Mouse (Mus musculus): ENCODE measurements around the gene Gatad2b.

Gatad2b gene

DNA sequence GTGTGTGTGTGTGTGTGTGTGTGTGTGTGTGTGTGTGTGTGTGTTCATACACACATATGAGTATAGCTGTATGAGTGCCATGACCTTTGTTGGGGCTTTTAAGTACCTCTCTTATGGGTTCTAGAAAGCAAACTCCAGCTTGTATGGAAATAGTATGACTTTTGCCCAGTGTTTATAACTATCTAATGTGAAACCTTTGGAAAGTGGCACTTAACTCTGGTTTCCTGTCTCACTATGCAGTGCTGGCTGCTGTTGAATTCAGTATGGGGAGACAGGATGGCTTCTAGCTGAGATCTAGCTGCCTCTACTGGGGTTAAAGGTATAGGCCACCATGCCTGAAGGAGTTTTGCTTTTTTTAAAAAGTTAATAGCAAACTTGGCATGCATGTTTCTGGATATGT is 16.6 kb downstream of the Gatad2b start:
- CTCF ChIA-PET = no interaction called here

DNA sequence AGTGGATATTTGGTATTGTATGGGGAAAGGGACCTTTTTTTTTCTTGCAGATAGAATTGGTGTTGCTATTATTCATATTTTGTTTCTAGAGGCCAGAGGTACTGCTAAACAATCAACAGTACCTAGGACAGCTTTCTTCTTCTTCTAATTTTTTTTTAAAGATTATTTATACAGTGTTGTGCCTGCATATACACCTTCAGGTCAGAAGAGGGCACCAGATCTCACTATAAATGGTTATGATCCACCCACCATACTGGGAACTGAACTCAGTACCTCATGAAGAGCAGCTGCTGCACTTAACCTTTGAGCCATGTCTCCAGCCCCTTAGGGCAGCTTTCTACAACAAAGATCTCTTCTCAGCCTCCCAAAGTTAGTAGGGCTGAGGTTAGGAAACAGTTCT is 20.4 kb downstream of the Gatad2b start:
- CTCF ChIA-PET = interaction anchor here (0.5 kb wide), 1 partner anchor 8 kb away, joined by 4 read pairs; no protein-coding TSS in a partner anchor

DNA sequence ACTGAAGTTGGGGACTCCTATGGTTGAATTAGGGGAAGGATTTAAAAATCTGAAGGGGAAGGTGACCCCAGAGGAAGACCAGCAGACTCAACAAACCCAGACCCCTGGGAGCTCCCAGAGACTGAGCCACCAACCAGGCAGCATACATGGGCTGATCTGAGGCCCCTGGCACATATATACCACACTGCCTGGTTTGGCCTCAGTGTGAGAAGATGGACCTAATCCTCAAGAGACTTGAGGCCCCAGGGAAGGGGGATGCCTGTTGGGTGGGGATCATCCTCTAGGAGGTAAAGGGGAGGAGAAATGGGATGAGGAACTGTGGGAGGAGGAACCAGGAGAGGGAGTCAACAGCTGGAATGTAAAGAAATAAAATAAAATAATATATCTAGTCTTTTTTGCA is 21.3 kb downstream of the Gatad2b start:
- CTCF ChIA-PET = interaction anchor here (0.8 kb wide), 1 partner anchor 27 kb away, joined by 3 read pairs; no protein-coding TSS in a partner anchor

DNA sequence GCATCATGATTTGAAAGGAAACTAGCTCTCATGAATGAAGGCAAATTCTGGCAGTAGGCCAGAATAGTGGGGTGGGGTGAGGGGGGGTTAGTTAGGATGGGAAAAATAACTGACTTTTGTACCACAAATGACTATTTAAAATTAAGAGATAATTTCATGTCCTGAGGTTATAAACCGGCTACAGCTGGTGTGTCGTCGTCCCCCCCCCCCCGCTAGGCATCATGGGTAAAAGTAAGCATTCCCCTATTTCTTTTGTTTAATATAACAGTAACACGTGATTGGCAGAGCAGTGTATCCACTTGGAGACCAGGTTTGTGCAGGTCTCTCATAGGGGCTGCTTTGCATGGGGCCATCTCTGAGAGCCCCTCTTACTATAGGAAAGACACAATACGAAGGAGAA is 29.3 kb downstream of the Gatad2b start:
- CTCF ChIA-PET = interaction anchor here (0.7 kb wide), 1 partner anchor 23 kb away, joined by 3 read pairs; no protein-coding TSS in a partner anchor

DNA sequence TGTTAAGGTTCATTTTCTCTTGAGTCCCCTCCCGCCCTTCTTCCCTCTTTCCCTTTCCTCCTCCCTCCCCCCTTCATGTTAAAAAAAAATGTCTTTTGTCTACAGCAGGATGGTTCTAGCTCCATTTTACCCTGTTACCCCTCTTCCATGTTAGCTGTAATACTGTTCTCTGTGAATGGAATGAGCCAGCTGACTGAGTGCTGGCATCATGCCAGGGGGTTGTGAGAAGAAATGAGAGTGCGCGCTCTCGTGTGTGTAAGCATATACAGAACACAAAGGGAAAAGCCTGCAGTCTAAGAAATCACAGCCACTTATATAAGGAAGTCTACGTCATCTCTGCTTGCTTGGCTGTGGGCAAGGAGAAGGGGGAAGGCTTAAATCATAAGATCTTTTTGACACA is 30.1 kb downstream of the Gatad2b start:
- CTCF ChIA-PET = no interaction called here

DNA sequence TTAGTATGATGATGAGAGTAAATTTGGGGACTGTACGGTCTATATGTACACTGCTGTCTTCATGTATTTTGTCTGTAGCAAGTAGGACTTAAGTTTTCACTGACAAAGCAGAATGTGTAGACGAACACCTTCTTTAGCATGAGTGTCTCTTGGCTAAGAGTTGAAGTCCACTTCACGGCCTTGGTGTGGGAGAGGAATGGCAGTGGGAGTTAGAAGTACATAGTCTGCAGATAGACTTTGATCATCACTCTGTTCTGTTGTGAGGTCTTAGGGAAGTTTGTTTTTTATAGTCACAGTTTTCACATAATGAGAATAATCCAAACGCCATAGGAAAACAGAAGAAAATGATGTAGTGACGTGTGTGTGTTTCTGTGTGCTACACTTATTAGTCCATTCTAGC is 39.5 kb downstream of the Gatad2b start:
- CTCF ChIA-PET = interaction anchor here (0.6 kb wide), 1 partner anchor 11 kb away, joined by 3 read pairs; no protein-coding TSS in a partner anchor

DNA sequence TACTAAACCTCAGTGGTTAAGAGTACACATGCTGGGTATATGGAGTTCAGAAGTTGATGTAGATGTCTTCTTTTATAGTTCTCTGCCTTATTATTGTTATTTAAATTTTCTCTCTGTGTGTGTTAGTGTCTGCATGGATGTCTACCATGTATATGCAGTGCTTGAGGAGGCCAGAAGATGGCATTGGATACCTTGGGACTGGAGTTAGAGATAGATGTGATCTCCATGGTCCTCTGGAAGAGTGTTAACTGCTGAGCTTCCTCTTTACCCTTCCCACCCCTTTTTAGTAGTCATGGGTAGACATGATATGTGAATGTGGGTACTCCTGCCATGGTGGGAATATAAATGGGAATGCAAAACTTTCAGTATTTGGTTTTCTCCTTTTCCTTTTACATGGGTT is 42.5 kb downstream of the Gatad2b start:
- CTCF ChIA-PET = no interaction called here

DNA sequence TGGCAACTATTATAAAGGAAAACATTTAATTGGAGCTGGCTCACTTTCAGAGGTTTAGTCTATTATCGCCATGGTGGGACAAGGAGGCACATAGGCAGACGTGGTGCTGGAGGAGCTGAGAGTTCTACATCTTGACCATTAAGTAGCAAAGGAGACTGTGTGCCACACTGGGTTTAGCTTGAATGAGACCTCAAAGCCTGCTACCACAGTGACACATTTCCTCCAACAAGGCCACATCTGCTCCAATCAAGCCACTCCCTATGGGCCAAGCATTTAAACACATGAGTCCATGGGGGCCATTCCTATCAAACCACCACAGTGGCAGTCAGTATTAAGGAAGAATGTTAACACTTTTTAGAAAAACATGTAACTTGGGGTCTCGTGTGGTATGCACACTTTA is 45.2 kb downstream of the Gatad2b start:
- CTCF ChIA-PET = no interaction called here

DNA sequence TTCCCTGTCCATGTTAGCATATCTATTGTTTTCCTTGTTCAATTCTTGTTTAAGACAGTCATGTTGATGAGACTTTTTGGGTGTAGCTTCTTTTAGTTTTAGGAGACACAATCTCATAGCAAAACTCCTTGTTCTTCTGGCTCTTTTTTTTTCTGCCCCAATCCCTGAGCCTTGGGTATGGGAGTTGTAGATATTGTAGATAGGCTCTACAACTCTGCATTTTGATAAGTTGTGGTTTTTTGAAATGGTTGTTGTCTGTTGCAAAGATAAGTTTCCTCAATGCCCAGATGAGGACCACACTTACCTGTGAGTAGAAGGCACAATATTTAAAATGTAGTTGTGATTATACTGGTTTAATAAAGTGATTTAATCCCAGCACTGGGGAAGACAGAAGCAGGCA is 47.2 kb downstream of the Gatad2b start:
- CTCF ChIA-PET = no interaction called here

DNA sequence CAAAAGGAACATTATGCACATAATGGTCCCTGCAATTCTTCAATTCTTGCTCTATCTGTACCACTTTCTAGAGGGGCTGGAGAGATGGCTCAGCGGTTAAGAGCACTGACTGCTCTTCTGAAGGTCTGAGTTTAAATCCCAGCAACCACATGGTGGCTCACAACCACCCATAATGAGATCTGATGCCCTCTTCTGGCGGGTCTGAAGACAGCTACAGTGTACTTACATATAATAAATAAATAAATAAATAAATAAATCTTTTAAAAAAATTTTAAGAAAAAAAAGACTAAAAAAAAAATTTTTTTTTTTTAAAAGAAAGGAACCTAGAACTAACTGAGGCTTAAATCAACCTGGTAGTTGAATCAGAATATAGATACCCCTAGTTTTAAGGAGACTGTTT is 49.9 kb downstream of the Gatad2b start:
- CTCF ChIA-PET = interaction anchor here (0.6 to 0.7 kb wide), 2 partner anchors 41 to 65 kb away, joined by 3 read pairs; no protein-coding TSS in a partner anchor

DNA sequence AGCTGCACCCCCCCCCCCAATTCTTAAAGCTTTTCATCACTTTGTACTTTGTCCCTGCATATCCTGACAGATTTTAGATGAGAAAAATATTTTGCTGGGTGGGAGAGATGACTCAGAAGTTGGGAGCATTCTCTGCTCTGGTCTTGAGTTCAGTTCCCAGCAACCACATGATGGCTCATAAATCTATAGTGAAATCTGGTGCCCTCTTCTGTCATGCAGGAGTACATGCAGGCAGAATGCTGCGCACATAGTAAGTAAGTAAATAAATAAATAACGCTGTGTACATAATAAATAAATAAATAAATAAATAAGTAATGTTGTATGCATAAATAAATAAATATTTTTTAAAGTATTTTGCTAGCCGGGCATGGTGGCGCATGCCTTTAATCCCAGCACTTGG is 54.9 kb downstream of the Gatad2b start:
- CTCF ChIA-PET = interaction anchor here (0.7 kb wide), 2 partner anchors 17 to 1122 kb away, joined by 3 to 7 read pairs; no protein-coding TSS in a partner anchor

DNA sequence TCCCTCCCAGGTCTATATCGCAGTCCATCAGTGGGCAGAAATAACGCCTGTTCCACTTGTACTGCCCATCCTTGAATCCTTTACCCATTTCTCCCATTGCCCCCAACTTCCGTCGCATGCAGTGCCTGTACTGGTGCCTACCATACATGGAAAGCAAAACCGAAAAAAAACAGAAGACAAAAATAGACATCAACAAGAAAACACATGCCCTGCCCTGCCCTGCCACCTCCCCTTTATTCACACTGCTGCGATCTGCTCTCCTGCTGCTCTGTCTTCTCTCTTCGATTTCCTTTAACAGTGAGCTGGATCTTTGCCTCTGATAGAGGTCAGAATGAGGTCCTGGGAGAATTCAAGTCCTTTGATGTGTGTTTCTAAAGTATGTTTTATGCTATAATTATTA is 65.0 kb downstream of the Gatad2b start:
- CTCF ChIA-PET = interaction anchor here (0.7 kb wide), 1 partner anchor 123 kb away, joined by 4 read pairs; no protein-coding TSS in a partner anchor

DNA sequence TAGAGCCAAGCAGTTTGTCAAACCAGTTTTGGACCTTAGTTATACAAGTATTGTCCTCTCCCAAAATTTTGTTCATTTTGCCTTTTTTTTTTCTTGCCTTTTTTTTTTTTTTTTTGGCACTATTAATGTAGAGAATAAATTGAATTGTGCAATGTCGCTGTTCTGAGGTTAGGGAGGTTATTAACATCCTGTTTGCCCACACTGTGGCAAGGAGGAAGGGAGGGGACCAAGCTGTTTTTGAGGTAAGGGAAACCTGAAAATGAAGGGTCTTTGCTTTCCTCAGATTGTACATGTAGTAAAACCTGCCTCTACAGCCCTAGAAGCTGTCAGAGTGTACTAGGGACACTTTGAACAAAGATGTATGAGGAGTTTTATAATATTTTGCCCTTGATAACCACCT is 66.3 kb downstream of the Gatad2b start:
- CTCF ChIA-PET = interaction anchor here (0.7 kb wide), 1 partner anchor 1356 kb away, joined by 4 read pairs; no protein-coding TSS in a partner anchor

DNA sequence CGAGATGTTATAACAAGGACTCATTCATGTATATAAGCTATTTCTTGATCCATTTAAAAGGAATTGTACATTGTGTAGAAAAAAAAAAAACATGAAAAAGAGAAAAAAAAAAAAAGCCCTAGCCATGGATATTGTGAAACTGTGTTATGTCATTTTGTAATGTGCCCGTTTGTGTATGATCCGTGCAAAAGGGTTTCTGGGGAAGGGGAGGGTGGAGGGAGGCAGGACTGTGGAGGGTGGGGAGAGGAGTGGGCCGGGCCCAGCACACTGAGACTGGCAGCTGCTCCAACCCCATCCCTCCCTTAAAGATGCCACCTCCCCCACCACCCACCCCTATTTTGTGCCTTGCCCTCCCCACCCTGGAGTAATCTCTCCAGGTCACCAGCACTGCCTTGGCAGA is 68.5 kb downstream of the Gatad2b start:
- CTCF ChIA-PET = interaction anchor here (0.6 to 0.7 kb wide), 2 partner anchors 19 to 31 kb away, joined by 3 to 26 read pairs; no protein-coding TSS in a partner anchor

DNA sequence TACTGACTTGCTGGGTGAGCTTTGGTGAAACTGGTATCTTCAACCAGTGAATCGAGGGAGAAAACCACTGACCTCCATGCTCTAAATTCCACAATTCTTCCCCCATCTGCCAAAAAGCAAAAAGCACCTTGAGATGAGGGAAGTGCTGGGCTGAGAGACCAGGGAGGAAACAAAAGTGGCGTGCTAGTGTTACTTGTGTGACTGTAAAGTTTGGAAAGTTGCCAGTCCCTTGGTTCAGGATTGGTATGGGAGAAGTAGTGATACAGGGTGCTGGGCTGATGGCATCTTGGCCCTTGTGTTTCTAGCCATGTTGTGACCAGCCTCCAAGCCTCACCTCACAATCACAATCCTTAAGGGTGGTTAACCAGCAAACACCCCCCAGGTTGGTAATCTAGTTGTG is 69.4 kb downstream of the Gatad2b start:
- CTCF ChIA-PET = no interaction called here

DNA sequence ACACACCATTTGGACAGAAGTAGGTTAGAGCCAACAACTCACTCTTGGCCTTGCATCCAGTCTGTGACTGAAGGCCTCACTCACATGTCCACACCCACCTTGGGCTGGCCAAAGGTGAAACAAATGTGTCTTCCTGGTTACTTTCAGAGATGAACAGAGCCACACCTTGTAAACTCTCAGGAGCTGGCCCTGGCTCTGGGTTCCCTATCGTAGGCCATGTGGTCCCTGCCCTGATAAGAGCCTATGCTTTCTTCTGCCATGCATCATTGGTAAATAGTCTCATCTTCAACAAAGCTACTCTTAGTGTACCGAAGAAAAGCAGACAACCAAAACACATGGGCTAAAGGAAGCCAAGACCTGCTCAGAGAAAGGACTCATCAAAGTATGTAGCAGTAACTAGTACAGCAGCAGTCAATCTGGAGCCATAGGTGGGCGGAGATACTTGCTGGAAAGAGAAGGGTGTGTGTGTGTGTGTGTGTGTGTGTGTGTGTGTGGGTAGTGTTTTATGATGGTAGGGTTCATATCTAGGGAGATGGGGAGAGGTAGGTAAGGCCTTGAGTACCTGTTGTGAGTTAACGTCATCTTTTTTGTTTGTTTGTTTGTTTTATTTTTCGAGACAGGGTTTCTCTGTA is 74.1 kb downstream of the Gatad2b start:
- CTCF ChIA-PET = no interaction called here

DNA sequence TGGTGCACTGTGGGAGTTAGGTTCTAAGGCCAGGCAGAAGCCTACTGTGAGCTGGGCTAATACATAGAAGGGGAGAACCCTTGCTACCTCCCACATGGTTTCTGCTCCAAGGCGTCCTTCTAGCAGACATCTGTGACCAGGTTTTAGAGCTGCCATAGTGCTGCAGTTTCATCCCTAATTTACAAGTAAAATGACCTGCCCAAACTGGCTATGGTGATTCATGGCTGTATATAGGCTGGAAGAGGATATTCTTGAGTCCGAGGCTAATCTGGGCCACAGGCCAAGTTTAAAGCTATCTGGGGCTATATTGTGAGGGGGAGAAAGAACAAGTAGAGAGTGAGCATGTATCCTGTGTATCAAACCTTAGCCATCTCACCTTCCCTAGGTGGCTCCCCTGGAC is 76.1 kb downstream of the Gatad2b start:
- CTCF ChIA-PET = no interaction called here

DNA sequence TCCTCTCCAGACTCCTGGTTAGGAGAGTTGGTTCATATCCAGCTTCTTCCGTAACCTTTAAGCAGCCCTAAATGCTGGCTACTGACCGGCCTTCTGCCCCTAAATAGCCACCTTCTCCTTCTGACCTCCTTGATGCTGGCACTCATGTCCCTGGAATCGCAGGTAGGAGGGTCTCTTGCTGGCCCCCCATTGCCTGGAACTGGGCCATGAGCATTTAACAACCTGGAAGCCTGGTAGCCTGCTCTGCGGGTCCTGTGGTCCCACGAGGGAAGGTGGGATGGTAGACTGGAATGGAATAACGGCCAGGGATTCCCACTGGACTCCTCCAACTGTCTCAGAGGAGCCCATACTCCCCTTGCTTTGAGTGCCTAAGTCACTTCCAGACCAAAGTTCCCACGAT is 78.9 kb downstream of the Gatad2b start:
- CTCF ChIA-PET = no interaction called here

DNA sequence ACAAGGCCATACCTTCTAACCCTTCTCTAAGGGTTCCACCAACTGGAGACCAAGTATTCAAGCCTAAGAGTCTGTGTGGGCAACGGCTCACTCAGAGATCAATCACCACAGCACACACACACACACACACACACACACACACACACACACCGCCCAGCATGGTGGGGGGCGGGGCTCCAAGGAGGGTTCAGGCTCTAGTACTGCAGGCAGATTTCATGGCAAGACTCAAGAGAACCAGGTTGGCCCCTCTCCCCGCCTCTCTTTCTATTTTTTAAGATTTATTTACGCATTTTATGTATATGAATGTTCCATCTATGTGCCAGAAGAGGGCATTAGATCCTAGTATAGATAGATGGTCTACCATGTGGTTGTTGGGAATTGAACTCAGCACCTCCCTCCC is 79.8 kb downstream of the Gatad2b start:
- CTCF ChIA-PET = interaction anchor here (1.1 kb wide), 1 partner anchor 157 kb away, joined by 6 read pairs; no protein-coding TSS in a partner anchor

DNA sequence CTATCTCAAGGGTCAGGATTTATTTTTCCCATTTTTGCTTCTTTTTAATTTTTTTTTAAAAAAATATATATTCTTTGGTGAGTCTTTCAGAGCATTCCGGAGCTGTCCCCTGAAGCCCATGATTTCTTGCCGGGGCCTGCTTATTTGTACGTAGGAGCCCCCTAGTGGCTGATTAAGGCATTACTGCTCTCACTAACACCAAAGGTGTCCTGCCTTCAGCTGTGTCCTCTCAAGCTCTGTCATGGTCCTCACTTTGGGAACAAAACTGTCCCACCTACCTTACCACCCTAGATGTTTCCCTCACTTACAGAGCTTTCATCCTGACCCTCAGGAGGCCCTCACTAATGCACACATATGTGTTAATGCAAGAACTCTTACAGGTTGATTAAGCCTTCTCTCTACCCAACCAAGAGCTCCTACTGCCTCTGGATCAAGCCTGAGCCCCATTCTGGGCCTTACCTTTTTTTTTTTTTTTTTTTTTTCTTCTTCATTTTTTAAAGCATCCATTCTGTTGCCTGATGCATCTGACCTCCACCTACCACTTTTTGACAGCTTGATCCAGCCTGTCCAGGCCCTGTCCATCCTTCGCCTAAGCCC is 80.6 kb downstream of the Gatad2b start:
- CTCF ChIA-PET = interaction anchor here (0.6 to 1.1 kb wide), 3 partner anchors 136 to 183 kb away, joined by 4 to 13 read pairs (median 6); no protein-coding TSS in a partner anchor

DNA sequence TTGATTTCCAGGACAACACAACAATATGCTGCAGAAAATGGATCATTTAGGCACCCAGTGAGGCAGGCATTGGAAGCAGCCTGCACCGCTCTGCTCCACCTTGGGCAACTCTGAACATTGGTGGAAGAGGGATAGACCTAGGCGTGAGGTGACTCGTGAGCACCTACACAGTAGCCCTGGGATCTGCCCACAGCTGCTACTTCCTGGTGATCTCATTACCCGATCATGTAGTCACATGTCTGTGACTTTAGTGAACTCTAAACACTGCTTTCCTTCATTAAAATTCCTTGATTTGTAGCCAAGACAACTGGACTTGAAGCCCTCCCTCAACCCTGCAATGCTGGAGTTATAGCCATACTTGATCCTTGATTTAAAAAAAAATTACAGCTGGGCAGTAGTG is 81.4 kb downstream of the Gatad2b start:
- CTCF ChIA-PET = interaction anchor here (0.6 to 0.7 kb wide), 2 partner anchors 29 to 55 kb away, joined by 3 to 5 read pairs; no protein-coding TSS in a partner anchor

DNA sequence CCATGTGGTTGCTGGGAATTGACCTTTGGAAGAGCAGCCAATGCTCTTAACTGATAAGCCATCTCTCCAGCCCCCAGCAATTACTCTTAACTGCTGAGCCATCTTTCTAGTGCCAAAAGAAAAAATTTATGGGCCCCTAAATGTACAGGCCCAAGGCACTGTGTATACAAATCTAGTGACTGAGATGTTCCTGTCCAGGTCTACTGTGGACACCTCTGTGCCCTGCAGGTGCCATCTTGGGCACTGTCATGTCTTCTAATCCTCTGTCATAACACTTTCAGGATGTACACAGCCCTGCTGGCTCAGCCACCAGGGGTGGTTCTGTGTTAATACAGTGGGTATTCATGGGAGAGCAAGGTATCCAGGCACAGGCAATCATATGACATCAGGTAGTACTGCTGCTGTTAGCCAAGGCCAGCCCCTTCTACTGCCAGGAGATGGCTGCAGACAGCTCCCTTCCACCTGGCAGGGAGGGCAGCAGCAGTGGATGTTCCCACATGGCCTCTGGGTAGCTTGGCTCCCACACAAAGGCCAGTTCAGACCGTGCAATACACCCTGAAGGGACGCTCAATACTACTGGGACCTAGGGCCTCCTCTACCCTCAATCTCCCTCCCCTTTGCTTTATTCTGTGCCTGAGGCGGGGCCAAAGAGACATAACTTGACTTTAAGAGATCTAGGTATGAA is 82.7 kb downstream of the Gatad2b start:
- CTCF ChIA-PET = interaction anchor here (0.7 kb wide), 1 partner anchor 112 kb away, joined by 3 read pairs; no protein-coding TSS in a partner anchor
